Mouse (Mus musculus): ENCODE data around the gene Gpatch1.
A peak's percentile ranks its signal among the peaks of the same experiment; 100 is the strongest.

The Gpatch1 gene

GRCm38 (mm10) chr7:35317729-35318609 lies at the start of gene Gpatch1:
Gpatch1 (minus strand) TSS chr7:35318440.
- DNase-seq (ENCODE audit: low spot score in 2 of 2), result peak; percentile 84 to 97

- no peak for DNase-seq (ENCODE audit: low spot score in 2 of 2)
Measured at GRCm38 (mm10) chr7:35365161-35365910, 47.1 kb upstream of the Gpatch1 start.

- no peak for DNase-seq (ENCODE audit: low spot score in 2 of 2)
Measured at GRCm38 (mm10) chr7:35362868-35363267, 44.6 kb upstream of the Gpatch1 start.

- no peak for DNase-seq (ENCODE audit: low spot score in 2 of 2)
Measured at GRCm38 (mm10) chr7:35362253-35362652, 44.0 kb upstream of the Gpatch1 start.

GRCm38 (mm10) chr7:35357621-35358020 lies 39.4 kb upstream of the Gpatch1 start:
- DNase-seq (ENCODE audit: low spot score in 2 of 2), result no peak

GRCm38 (mm10) chr7:35355303-35355872 lies 37.1 kb upstream of the Gpatch1 start:
- peak in 1 of 2 experiments; percentile 25 for DNase-seq (ENCODE audit: low spot score in 2 of 2)

GRCm38 (mm10) chr7:35353306-35353705 lies 35.1 kb upstream of the Gpatch1 start:
- no peak for DNase-seq (ENCODE audit: low spot score in 2 of 2)

- DNase-seq (ENCODE audit: low spot score in 2 of 2), result no peak
Measured at GRCm38 (mm10) chr7:35351155-35351554, 32.9 kb upstream of the Gpatch1 start.

- DNase-seq (ENCODE audit: low spot score in 2 of 2), result no peak
Measured at GRCm38 (mm10) chr7:35349886-35350684, 31.8 kb upstream of the Gpatch1 start.

- no peak for DNase-seq (ENCODE audit: low spot score in 2 of 2)
Measured at GRCm38 (mm10) chr7:35349022-35349421, 30.8 kb upstream of the Gpatch1 start.

GRCm38 (mm10) chr7:35347918-35348700 lies 29.9 kb upstream of the Gpatch1 start:
- no peak for DNase-seq (ENCODE audit: low spot score in 2 of 2)

GRCm38 (mm10) chr7:35344785-35345330 lies 26.6 kb upstream of the Gpatch1 start:
- DNase-seq (ENCODE audit: low spot score in 2 of 2), result no peak

- no peak for DNase-seq (ENCODE audit: low spot score in 2 of 2)
Measured at GRCm38 (mm10) chr7:35342498-35342897, 24.3 kb upstream of the Gpatch1 start.

- DNase-seq (ENCODE audit: low spot score in 2 of 2), result no peak
Measured at GRCm38 (mm10) chr7:35341282-35341681, 23.0 kb upstream of the Gpatch1 start.

- no peak for DNase-seq (ENCODE audit: low spot score in 2 of 2)
Measured at GRCm38 (mm10) chr7:35340196-35340595, 22.0 kb upstream of the Gpatch1 start.

GRCm38 (mm10) chr7:35334527-35335452 lies 16.6 kb upstream of the Gpatch1 start:
- peak in 1 of 2 experiments; percentile 57 for DNase-seq (ENCODE audit: low spot score in 2 of 2)

- peak; percentile 100 for DNase-seq (ENCODE audit: low spot score in 2 of 2)
Measured at GRCm38 (mm10) chr7:35333692-35334526, 15.7 kb upstream of the Gpatch1 start, which contains the start of gene Rhpn2. Rhpn2 (plus strand) TSS chr7:35334170.

- no peak for DNase-seq (ENCODE audit: low spot score in 2 of 2)
Measured at GRCm38 (mm10) chr7:35333231-35333651, 15.0 kb upstream of the Gpatch1 start.
